Mouse (Mus musculus): Measurements from ENCODE around the gene Baz1b.

Baz1b gene

GRCm38 (mm10) chr5:135274663-135275396 is 87.8 kb downstream of the Baz1b start:
- in situ Hi-C loops (cut with MboI, MseI), result no loop called here

GRCm38 (mm10) chr5:135276597-135276996 is 89.5 kb downstream of the Baz1b start:
- in situ Hi-C loops (cut with MboI, MseI), result no loop called here

GRCm38 (mm10) chr5:135280226-135280625 is 93.2 kb downstream of the Baz1b start:
- in situ Hi-C loops (cut with MboI, MseI), result loop anchor here (10.0 kb wide), 1 partner anchor 45 kb away; no protein-coding TSS in a partner anchor

- in situ Hi-C loops (cut with MboI, MseI), result loop anchor here (10.0 kb wide), 1 partner anchor 50 kb away; no protein-coding TSS in a partner anchor
These were observed 98.1 kb downstream of the Baz1b start for GRCm38 (mm10) chr5:135285211-135285610.

DNA sequence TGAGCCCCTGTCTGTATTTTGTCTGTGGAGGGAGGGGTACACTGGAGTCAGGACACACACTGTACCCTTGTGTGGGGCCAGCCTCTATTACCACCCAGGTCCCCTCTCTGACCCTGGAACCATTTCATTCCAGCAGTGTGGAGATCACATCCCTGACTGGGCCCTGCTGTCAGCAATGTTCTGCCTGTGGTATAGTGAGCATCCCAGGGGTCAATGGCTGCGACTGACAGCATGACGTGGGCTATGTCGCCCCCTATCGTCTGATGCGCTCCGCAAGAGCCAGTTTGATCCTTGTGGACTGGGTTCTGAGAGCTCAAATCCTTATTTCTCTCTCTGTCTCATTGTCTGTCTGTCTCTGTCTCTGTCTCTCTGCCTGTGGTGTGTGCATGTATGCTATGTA is 99.1 kb downstream of the Baz1b start:
- in situ Hi-C loops (cut with MboI, MseI), result loop anchor here (10.0 kb wide), 1 partner anchor 51 kb away; no protein-coding TSS in a partner anchor

DNA sequence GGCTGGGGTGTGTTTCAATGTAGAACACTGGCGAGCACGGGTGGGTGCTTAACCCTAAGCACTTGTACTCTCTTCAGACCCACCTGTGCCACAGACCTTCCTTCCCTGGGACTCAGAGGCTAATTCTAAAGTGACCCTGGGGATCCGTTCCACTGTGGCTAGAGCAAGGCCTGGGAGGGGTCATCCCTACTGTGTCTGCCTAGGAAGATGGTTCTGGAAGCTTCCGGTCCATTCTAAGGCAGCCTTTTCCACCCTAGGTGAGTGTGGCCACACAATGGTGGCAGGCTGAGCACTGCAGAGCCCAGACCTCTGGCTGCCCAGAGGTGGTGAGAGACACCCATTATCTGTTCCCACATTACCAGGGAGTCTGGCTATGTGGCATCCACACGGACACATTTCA is 99.9 kb downstream of the Baz1b start:
- in situ Hi-C loops (cut with MboI, MseI), result loop anchor here (10.0 kb wide), 1 partner anchor 52 kb away; no protein-coding TSS in a partner anchor

DNA sequence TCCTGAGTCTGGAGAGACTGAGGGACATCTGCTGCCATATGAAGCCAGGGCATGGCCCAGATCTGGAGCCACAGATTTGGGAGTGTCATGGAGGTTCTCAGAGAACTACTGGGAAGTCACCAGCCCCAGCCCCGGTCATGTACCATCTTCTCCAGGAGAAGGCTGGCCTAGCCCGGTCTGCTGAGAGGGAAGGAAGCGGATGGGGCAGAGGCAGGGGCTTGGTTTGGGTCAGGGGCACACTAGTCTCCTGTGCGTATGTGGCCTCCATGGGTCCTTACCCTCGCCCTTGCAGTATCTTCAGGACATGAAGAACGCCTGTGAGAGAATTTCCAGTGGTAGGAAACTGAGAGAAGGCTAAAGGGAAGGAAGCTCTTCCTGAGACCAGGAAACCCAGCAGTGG is 103.6 kb downstream of the Baz1b start:
- in situ Hi-C loops (cut with MboI, MseI), result no loop called here

- in situ Hi-C loops (cut with MboI, MseI), result no loop called here
These were observed 104.1 kb downstream of the Baz1b start for GRCm38 (mm10) chr5:135291193-135291592.

- in situ Hi-C loops (cut with MboI, MseI), result no loop called here
These were observed 104.9 kb downstream of the Baz1b start for GRCm38 (mm10) chr5:135292001-135292400.

Data from T-helper 1 cell (primary cell).